Mouse (Mus musculus) liver, embryonic 11.5 days (tissue): ENCODE results near the gene Kcnj9. TPM values are rescaled to one million over a fixed set of nuclear protein-coding genes. Genes with fewer than 3 reads are reported as not detected.

ENCODE experiments used
- ATAC-seq: fragments of 200-750 bp; cut with Nextera tagmentation; replicated peaks from 2 replicates; pipeline ENCODE4 v1.8.0; 2017; ENCODE audit warnings: moderate number of reproducible peaks, mild to moderate bottlenecking, moderate TSS enrichment, moderate library complexity; ENCODE audit not compliant: low FRiP score
- DNase-seq: peaks from one replicate; pipeline ENCODE4 v3.0.0-alpha.2; 2017; ENCODE audit warnings: low spot score
- H3K27ac ChIP-seq: fragments of 300-500 bp; sonication (generic); 2 replicates; pipeline ENCODE4 v1.5.1; 2014; ENCODE audit warnings: mild to moderate bottlenecking, low read depth, low read length, control low read depth
- H3K27me3 ChIP-seq: fragments of 300-500 bp; sonication (generic); replicated peaks from 2 replicates; pipeline ENCODE4 v1.6.1; 2014; ENCODE audit warnings: low read length, mixed read lengths; ENCODE audit not compliant: control insufficient read depth, insufficient read depth
- H3K36me3 ChIP-seq: fragments of 300-500 bp; sonication (generic); 2 replicates; pipeline ENCODE4 v1.6.1; 2014; ENCODE audit warnings: mild to moderate bottlenecking, low read length, moderate library complexity, mixed read lengths; ENCODE audit not compliant: control insufficient read depth, insufficient read depth
- H3K4me1 ChIP-seq: fragments of 300-500 bp; sonication (generic); replicated peaks from 2 replicates; pipeline ENCODE4 v1.6.1; 2014; ENCODE audit warnings: low read length, mixed read lengths; ENCODE audit not compliant: control insufficient read depth, insufficient read depth
- H3K4me2 ChIP-seq: fragments of 300-500 bp; sonication (generic); 2 replicates; pipeline ENCODE4 v1.6.1; 2014; ENCODE audit warnings: mild to moderate bottlenecking, control low read depth, moderate library complexity
- H3K4me3 ChIP-seq: fragments of 300-500 bp; sonication (generic); 2 replicates; pipeline ENCODE4 v1.5.1; 2014; ENCODE audit warnings: low read depth, low read length, control low read depth
- H3K9ac ChIP-seq: fragments of 300-500 bp; sonication (generic); 2 replicates; pipeline ENCODE4 v1.6.1; 2014; ENCODE audit warnings: low read depth, low read length, control low read depth
- H3K9me3 ChIP-seq: fragments of 300-500 bp; sonication (generic); 2 replicates; pipeline ENCODE4 v1.6.1; 2016; ENCODE audit warnings: low read length, inconsistent platforms, mixed read lengths; ENCODE audit not compliant: control insufficient read depth
- WGBS: fragments of 180-500 bp; shearing (Covaris S2); extraction: QIAGEN DNeasy Blood & Tissue Kit; methylation state at CpG from one replicate; pipeline ENCODE4 v1.1.7; 2014; 5-methylcytosine and 5-hydroxymethylcytosine counted together
- polyA plus RNA-seq: library from polyadenylated mRNA; unstranded; fragments of >200 nt; fragmentation: Nextera tagmentation; extraction: Ambion mirVana; gene quantifications from 2 replicates; pipeline ENCODE4 v1.2.1, GENCODE M21; 2014

Kcnj9 gene
- polyA plus RNA-seq, 1 experiment from 2014 or later: 0.51 TPM

DNA sequence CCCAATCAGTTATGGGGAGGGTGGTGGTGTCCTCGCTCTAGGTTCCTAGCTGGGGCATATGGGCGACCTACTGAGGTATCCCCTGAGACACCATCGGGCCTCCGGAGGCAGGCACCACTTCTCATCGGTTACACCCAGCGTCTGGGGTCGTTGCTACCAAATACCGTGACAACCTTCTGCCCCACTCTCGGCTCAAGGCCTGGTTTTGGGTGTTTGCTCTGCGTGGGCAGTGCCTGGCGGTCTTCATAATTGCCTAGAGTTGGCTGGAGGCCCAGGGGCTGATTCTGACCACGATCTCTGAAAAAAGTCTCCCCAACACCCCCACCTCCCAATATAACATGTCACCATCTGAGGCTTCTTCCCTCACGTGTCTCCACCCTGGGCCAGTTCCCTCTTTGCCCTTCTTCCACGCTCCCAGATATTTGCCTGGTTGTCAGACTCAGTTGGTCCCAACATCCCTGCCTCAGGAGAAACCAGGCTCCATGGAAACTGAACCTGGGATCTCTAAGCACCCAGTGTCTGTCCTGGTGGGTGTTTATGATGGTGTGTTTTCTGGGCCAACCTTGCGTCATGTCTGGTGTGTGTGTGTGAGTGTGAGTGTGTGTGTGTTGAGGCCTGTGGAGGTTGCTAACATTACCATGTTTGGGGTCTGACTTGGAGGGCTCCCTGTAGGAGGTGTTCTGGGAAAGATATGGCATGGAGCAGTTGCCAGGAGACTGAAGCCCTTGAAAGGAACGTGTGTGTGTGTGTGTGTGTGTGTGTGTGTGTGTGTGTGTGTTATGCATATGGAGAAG lies 16.2 kb downstream of the Kcnj9 start:
- H3K4me2 ChIP-seq: peak overlapping the region; percentile 99
- peak overlapping the region; percentile 79 for H3K9ac ChIP-seq
- H3K9me3 ChIP-seq: no peaks in the 10 kb centered on the region
- H3K27me3 ChIP-seq: no peaks in the 10 kb centered on the region
- 0 out of 2 replicates have a peak overlapping the region, but pooled peaks have one; percentile 81 for H3K27ac ChIP-seq
- DNase-seq: no peak
- H3K4me1 ChIP-seq: peaks cover 28% of the 10 kb centered on the region
- WGBS: 15% methylated on average over 16 of the region's 16 CpGs
- ATAC-seq: peak; percentile 46
- peaks cover 2% of the 10 kb centered on the region; the same call in 1 of the 2 replicates for H3K36me3 ChIP-seq
- peak overlapping the region; percentile 81 for H3K4me3 ChIP-seq

DNA sequence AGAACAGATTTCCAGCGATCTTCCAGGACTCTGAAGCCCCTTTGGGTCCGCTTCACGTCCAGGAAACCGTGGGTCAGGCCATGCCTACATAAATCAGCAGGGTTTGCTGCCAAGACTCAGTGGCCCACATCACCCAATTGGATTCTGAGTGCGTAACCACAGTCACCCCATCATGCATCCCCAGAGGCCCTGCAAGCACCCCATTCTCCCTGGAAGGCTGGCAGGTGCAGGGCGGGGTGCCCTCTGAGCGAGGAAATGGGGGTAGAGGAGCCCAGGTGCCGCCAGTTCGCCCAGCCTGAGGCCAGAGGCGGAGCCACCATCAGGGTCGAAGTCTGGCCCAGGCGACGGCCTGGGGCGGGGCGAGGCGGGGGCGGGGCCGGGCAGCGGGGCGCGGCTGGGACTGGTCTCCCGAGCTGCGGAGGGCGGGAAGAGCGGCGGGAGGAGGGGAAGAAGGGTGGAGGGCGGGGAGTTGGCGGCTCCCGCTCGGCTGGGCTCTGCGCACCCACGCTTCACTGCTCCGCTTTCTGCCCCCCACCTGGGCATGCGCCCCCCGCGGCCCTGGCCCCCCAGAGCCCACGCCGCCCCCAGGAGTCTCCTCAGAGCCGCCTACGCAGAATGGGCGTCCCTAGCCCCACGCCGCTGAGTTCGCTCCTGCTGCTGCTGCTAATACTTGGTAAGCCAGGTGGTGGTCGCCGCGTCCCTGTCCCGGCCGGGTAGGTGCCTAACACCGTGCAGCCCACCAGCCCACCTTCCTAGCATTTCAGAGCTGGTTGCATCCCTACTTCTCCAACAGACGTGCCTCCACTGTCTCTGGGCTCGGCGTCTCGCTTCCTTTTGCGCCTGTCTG lies 17.0 kb downstream of the Kcnj9 start:
- peak; percentile 92 for DNase-seq
- ATAC-seq: peak; percentile 84
- Histone ChIP-seq H3K4me3 (peak overlapping the region; percentile 81), H3K27me3 (no peaks in the 10 kb centered on the region), H3K36me3 (no peaks in the 10 kb centered on the region), H3K4me1 (peaks cover 28% of the 10 kb centered on the region), H3K9ac (peak overlapping the region; percentile 79), H3K9me3 (no peaks in the 10 kb centered on the region), H3K27ac (peak overlapping the region; percentile 81), H3K4me2 (peak overlapping the region; percentile 99)
- 2% methylated on average over 34 of the region's 55 CpGs for WGBS

- H3K9ac ChIP-seq: peak overlapping the region; percentile 79
- DNase-seq (peak; percentile 61), ATAC-seq (peak; percentile 12)
- no peaks in the 10 kb centered on the region for H3K27me3 ChIP-seq
- 3% methylated on average over 23 of the region's 23 CpGs for WGBS
- H3K4me1 ChIP-seq: peaks cover 28% of the 10 kb centered on the region
- peak overlapping the region; percentile 81 for H3K27ac ChIP-seq
- no peaks in the 10 kb centered on the region for H3K9me3 ChIP-seq
- H3K4me3 ChIP-seq: peak overlapping the region; percentile 81
- H3K4me2 ChIP-seq: peak overlapping the region; percentile 99
- no peaks in the 10 kb centered on the region for H3K36me3 ChIP-seq
Measured at GRCm38 (mm10) chr1:172311248-172311906, 17.7 kb downstream of the Kcnj9 start.

DNA sequence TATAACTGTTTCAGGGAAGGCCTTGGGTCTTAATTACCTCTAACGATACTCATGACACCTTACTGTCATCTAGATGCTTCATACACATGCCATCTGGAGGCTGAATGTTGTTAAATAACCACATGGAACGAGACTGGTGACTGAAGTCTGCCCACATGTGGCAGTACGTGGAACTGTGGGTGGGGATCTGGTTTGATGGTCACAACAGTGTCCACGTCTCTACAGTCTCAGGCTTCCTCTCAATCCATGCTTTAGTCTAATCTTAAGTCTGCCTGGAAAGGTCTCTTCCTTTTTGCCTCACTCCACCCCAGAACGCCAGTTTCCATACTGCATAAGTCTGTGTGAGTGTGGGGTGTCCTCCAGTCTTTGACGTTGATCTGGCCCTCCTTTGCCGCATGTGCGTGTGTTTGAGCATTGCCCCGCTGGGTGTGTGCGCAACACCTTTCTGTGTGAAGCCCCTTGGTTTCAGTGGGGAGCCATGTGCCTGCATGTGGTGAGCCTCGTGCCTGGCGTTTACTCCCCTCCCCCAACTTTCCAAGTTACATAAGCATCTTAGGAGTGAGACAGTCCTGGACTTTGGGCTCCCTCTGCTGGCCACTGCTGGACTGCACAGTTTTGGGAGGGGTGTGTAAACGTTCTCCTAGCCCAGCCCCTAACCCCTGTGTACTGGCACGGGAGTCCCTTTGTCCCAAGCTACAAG lies 19.3 kb downstream of the Kcnj9 start:
- peak overlapping the region; percentile 53; the same call in 1 of the 2 replicates for H3K27ac ChIP-seq
- no peaks in the 10 kb centered on the region for H3K27me3 ChIP-seq
- WGBS: 2% methylated on average over 14 of the region's 14 CpGs
- no peaks in the 10 kb centered on the region for H3K36me3 ChIP-seq
- DNase-seq (peak; percentile 89), ATAC-seq (peak; percentile 65)
- peaks cover 34% of the 10 kb centered on the region for H3K4me1 ChIP-seq
- H3K9ac ChIP-seq: peak overlapping the region; percentile 74
- peak overlapping the region; percentile 30 for H3K4me3 ChIP-seq
- no peaks in the 10 kb centered on the region for H3K9me3 ChIP-seq
- H3K4me2 ChIP-seq: peak overlapping the region; percentile 75

- DNase-seq: no peak
- H3K36me3 ChIP-seq: no peaks in the 10 kb centered on the region
- H3K9me3 ChIP-seq: no peaks in the 10 kb centered on the region
- no peak overlapping the region for H3K9ac ChIP-seq
- H3K27me3 ChIP-seq: peaks cover 4% of the 10 kb centered on the region; the same call in 1 of the 2 replicates
- H3K27ac ChIP-seq: peak overlapping the region; percentile 62
- H3K4me2 ChIP-seq: no peak overlapping the region
- no peak for ATAC-seq
- WGBS: 82% methylated on average over 1 of the region's 1 CpGs
- no peak overlapping the region for H3K4me3 ChIP-seq
- peaks cover 38% of the 10 kb centered on the region for H3K4me1 ChIP-seq
Measured at GRCm38 (mm10) chr1:172308409-172308808, 20.7 kb downstream of the Kcnj9 start.

- peak overlapping the region; percentile 62 for H3K27ac ChIP-seq
- no peak overlapping the region for H3K9ac ChIP-seq
Measured at GRCm38 (mm10) chr1:172307936-172308335, 21.2 kb downstream of the Kcnj9 start.

DNA sequence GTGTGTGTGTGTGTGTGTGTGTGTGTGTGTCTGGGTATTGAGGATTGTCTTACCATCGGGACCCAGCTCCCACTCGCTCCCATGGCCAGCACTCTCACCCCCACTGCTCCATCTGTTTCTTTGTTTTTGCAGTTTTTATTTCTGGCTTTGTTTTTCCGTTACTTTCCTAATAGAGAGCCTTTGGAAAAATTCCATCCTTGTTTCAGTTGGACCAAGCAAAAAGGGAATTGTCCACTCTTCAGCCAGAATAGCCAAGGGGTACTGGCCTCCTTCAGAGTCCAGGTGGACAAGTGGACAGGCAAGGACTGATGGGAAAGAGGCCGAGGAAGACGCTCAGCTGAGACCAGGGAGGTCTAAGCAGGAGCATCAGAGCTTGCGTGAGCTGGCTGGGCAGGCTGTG lies 22.2 kb downstream of the Kcnj9 start:
- H3K27ac ChIP-seq: no peak overlapping the region
- H3K4me3 ChIP-seq: no peak overlapping the region
- no peaks in the 10 kb centered on the region for H3K9me3 ChIP-seq
- no peak overlapping the region for H3K4me2 ChIP-seq
- H3K27me3 ChIP-seq: peaks cover 7% of the 10 kb centered on the region; the same call in 1 of the 2 replicates
- H3K36me3 ChIP-seq: no peaks in the 10 kb centered on the region
- DNase-seq (no peak), ATAC-seq (no peak)
- WGBS: 74% methylated on average over 6 of the region's 6 CpGs
- no peak overlapping the region for H3K9ac ChIP-seq
- peaks cover 36% of the 10 kb centered on the region for H3K4me1 ChIP-seq

More at GRCm38 (mm10) chr1:172307936-172308335, 21.2 kb downstream of the Kcnj9 start:
- H3K9me3 ChIP-seq: no peaks in the 10 kb centered on the region
- DNase-seq (no peak), ATAC-seq (no peak)
- 69% methylated on average over 10 of the region's 10 CpGs for WGBS
- H3K4me3 ChIP-seq: no peak overlapping the region
- H3K4me2 ChIP-seq: no peak overlapping the region
- H3K27me3 ChIP-seq: peaks cover 5% of the 10 kb centered on the region; the same call in 1 of the 2 replicates
- peaks cover 39% of the 10 kb centered on the region for H3K4me1 ChIP-seq
- H3K36me3 ChIP-seq: no peaks in the 10 kb centered on the region

DNA sequence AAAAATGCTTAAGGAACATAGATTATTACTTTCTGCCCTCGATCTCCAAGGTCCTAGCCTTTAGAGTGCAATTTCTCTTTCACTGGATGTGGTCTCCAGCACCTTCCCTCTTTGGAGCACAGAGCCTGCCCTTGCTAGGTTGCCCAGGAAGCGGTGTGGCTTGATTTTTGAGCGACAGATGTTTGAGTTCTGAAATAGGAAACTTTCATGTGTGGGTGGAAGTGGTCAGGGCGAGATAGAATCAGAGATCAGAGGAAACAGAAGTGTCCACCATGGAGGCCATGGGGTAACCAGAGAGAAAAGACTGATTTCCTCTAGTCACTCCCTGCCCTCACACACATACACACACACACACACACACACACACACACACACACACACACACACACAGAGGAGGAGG lies 22.9 kb downstream of the Kcnj9 start:
- no peak overlapping the region for H3K4me2 ChIP-seq
- H3K4me3 ChIP-seq: no peak overlapping the region
- peaks cover 33% of the 10 kb centered on the region for H3K4me1 ChIP-seq
- H3K27ac ChIP-seq: no peak overlapping the region
- no peaks in the 10 kb centered on the region for H3K36me3 ChIP-seq
- WGBS: 34% methylated on average over 4 of the region's 4 CpGs
- H3K9me3 ChIP-seq: no peaks in the 10 kb centered on the region
- DNase-seq: no peak
- ATAC-seq: no peak
- no peak overlapping the region for H3K9ac ChIP-seq
- H3K27me3 ChIP-seq: peaks cover 7% of the 10 kb centered on the region; the same call in 1 of the 2 replicates
